ENCODE assay signal across 8 mouse cellular contexts in the genomic region with DNA sequence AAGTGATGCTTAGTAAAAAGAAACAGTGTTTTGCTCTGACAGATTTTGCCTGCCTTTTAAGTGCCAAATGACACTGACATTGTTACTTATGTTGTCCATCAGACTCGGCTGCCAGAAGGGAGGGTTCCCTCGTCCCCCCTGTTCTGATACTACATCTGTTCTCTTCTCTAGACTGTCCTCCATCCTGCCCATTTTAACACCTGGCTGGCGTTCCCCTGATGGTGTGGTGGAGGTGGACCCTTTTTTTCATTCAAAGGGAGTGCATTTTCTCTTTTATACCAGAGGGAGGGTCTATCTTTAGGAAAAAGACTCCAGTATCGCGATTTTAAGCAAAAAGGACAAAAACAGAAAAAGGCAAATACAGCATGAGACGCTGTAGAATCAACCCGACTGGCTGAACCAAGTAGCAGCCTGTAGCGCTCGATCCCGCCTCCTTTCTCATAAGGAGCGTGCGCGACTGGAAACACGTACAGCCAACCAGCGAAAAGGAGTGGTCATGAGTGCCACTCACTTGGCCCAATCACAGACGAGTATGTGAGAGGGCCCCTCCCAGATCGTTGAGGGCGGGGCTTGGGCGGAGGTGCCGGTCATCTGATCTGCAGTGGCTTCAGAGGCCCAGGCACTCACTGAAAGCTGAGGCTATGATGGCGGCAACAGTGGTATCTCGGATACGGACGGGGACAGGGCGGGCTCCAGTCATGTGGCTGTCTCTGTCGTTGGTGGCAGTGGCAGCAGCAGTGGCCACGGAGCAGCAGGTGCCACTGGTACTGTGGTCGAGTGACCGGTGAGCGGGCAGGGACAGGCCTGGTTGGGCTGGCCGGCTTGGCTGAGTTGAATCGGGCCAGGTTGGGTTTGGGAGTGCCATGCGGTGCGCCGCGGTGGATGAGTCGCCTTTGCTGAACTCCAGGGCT. TPM values are rescaled to one million over a fixed set of nuclear protein-coding genes. Genes with fewer than 3 reads are reported as not detected.
DNase-seq lines count a peak whose midpoint lies in the region; ATAC-seq and TF ChIP-seq lines count a peak whose summit lies in the region.

Atp6ap1 (plus strand) TSS at position 560 of the 911 bp plus-strand sequence.

- H3K4me2 ChIP-seq in heart, embryonic 14.5 days (ENCODE audit: low read length) = peak within 1 kb of the TSS; percentile 73
- peak within 1 kb of the TSS; percentile 82 for H3K4me2 ChIP-seq in liver, embryonic 14.5 days (ENCODE audit: low read depth)
- H3K4me2 ChIP-seq in neural tube, embryonic 11.5 days (ENCODE audit: low read depth) = peak within 1 kb of the TSS; percentile 66
- H3K4me2 ChIP-seq in stomach, postnatal 0 days (replicated peaks; ENCODE audit: low read depth) = peak within 1 kb of the TSS; percentile 55

- no peaks in the 10 kb centered on the region for H3K27me3 ChIP-seq in heart, embryonic 14.5 days (ENCODE audit: control insufficient read depth, insufficient read depth, low read length)
- no peaks in the 10 kb centered on the region for H3K27me3 ChIP-seq in liver, embryonic 14.5 days (ENCODE audit: control insufficient read depth, insufficient read depth, low read length)
- no peaks in the 10 kb centered on the region for H3K27me3 ChIP-seq in neural tube, embryonic 11.5 days (ENCODE audit: control insufficient read depth, insufficient read depth, low read length)
- no peaks in the 10 kb centered on the region for H3K27me3 ChIP-seq in stomach, postnatal 0 days (ENCODE audit: control insufficient read depth, insufficient read depth, low read length)

- H3K4me1 ChIP-seq in heart, embryonic 14.5 days (ENCODE audit: control insufficient read depth in 2 of 2, insufficient read depth in 2 of 2, low read length in 2 of 2) = no peaks in the 10 kb centered on the region
- peaks cover 0 to 13% of the 10 kb centered on the region in 2 experiments; a peak in 2 of 4 replicates for H3K4me1 ChIP-seq in liver, embryonic 14.5 days (replicated peaks; ENCODE audit: control insufficient read depth in 2 of 2, insufficient read depth in 2 of 2, low read length in 1 of 2)
- no peaks in the 10 kb centered on the region for H3K4me1 ChIP-seq in neural tube, embryonic 11.5 days (ENCODE audit: control insufficient read depth, insufficient read depth, low read length)
- H3K4me1 ChIP-seq in stomach, postnatal 0 days (replicated peaks; ENCODE audit: control insufficient read depth, insufficient read depth) = no peaks in the 10 kb centered on the region

- 16% methylated on average over 36 of the region's 37 CpGs for WGBS in heart, embryonic 14.5 days
- 7% methylated on average over 37 of the region's 37 CpGs for WGBS in liver, embryonic 14.5 days (ENCODE audit: insufficient replicate concordance)
- WGBS in neural tube, embryonic 11.5 days = 14% methylated on average over 37 of the region's 37 CpGs
- WGBS in stomach, postnatal 0 days = 11% methylated on average over 28 of the region's 37 CpGs

- TF ChIP-seq EP300 in liver, embryonic 14.5 days (IDR thresholded peaks at IDR 0.05; ENCODE audit: low read depth) = no peak
- no peak for TF ChIP-seq EP300 in stomach, postnatal 0 days (optimal IDR thresholded peaks at IDR 0.05)

- H3K27ac ChIP-seq in heart, embryonic 14.5 days (replicated peaks in 1 of 2; ENCODE audit: control insufficient read depth in 1 of 2, insufficient read depth in 1 of 2, low read depth in 2 of 2, low read length in 2 of 2) = peak within 1 kb of the TSS; percentile 57 to 58
- H3K27ac ChIP-seq in liver, embryonic 14.5 days = peak within 1 kb of the TSS; percentile 70
- no peak within 1 kb of the TSS for H3K27ac ChIP-seq in neural tube, embryonic 11.5 days (ENCODE audit: low read depth, low read length)
- H3K27ac ChIP-seq in stomach, postnatal 0 days (replicated peaks) = peak within 1 kb of the TSS; percentile 73

- H3K4me3 ChIP-seq in heart, embryonic 14.5 days (ENCODE audit: control insufficient read depth in 1 of 2, insufficient read depth in 1 of 2, low read depth in 1 of 2, low read length in 2 of 2) = peak within 1 kb of the TSS; percentile 61 to 88
- H3K4me3 ChIP-seq in liver, embryonic 14.5 days (ENCODE audit: insufficient read depth in 1 of 2, low read depth in 2 of 2, low read length in 2 of 2) = peak within 1 kb of the TSS; percentile 75 to 78
- peak within 1 kb of the TSS; percentile 60 for H3K4me3 ChIP-seq in neural tube, embryonic 11.5 days (ENCODE audit: low read depth, low read length)
- H3K4me3 ChIP-seq in stomach, postnatal 0 days (ENCODE audit: low read depth, low read length) = peak within 1 kb of the TSS; percentile 56

- peak within 1 kb of the TSS; percentile 81 for H3K9ac ChIP-seq in heart, embryonic 14.5 days (ENCODE audit: low read length)
- peak within 1 kb of the TSS; percentile 85 for H3K9ac ChIP-seq in liver, embryonic 14.5 days (replicated peaks)
- peak within 1 kb of the TSS; percentile 70 for H3K9ac ChIP-seq in neural tube, embryonic 11.5 days (ENCODE audit: low read length)
- H3K9ac ChIP-seq in stomach, postnatal 0 days (ENCODE audit: low read length) = peak within 1 kb of the TSS; percentile 77

- DNase-seq in c-Kit-negative CD71-positive TER-119-positive erythroid progenitor cells, embryonic 14.5 days (ENCODE audit: low read depth, low spot score) = peak; percentile 86
- peak; percentile 92 for DNase-seq in fibroblast of lung, adult 2 months (ENCODE audit: low read depth)
- DNase-seq in kidney, postnatal 25 days = peak; percentile 95 to 97
- DNase-seq in liver, embryonic 14.5 days (ENCODE audit: low read depth in 3 of 3, low spot score in 3 of 3) = peak; percentile 90
- peak; percentile 91 for DNase-seq in neural tube, embryonic 11.5 days (ENCODE audit: low spot score)
- peak; percentile 94 for DNase-seq in stomach, postnatal 0 days (ENCODE audit: low spot score)

- peaks cover 27% of the 10 kb centered on the region for H3K36me3 ChIP-seq in heart, embryonic 14.5 days (ENCODE audit: control insufficient read depth, insufficient read depth, low read length)
- H3K36me3 ChIP-seq in liver, embryonic 14.5 days (replicated peaks; ENCODE audit: control insufficient read depth, insufficient read depth, low read depth) = peaks cover 9% of the 10 kb centered on the region
- H3K36me3 ChIP-seq in neural tube, embryonic 11.5 days (ENCODE audit: control insufficient read depth, insufficient read depth, low read length) = no peaks in the 10 kb centered on the region
- H3K36me3 ChIP-seq in stomach, postnatal 0 days (ENCODE audit: control insufficient read depth, insufficient read depth, low read length) = no peaks in the 10 kb centered on the region

- no peaks in the 10 kb centered on the region for H3K9me3 ChIP-seq in heart, embryonic 14.5 days (ENCODE audit: control insufficient read depth, low read length)
- H3K9me3 ChIP-seq in liver, embryonic 14.5 days (ENCODE audit: control insufficient read depth, low read length) = no peaks in the 10 kb centered on the region
- no peaks in the 10 kb centered on the region for H3K9me3 ChIP-seq in neural tube, embryonic 11.5 days (ENCODE audit: control insufficient read depth, low read length)
- H3K9me3 ChIP-seq in stomach, postnatal 0 days (ENCODE audit: control insufficient read depth, low read length) = no peaks in the 10 kb centered on the region

- peak; percentile 99 for ATAC-seq in CD4-positive, CD25-positive, alpha-beta regulatory T cell, adult 4 months
- ATAC-seq in heart, embryonic 14.5 days (ENCODE audit: insufficient number of reproducible peaks, insufficient read depth, low FRiP score, low read depth) = peak; percentile 96
- peak; percentile 94 for ATAC-seq in liver, embryonic 14.5 days (ENCODE audit: insufficient read depth)
- ATAC-seq in neural tube, embryonic 11.5 days (ENCODE audit: insufficient read depth, low FRiP score, low TSS enrichment) = peak; percentile 99
- ATAC-seq in stomach, postnatal 0 days (ENCODE audit: low FRiP score, low TSS enrichment) = peak; percentile 98

- TF ChIP-seq CTCF in liver, embryonic 14.5 days (IDR thresholded peaks at IDR 0.05; ENCODE audit: low read depth) = no peak
- no peak for TF ChIP-seq CTCF in stomach, postnatal 0 days (IDR thresholded peaks at IDR 0.05; ENCODE audit: low read depth)

RNA-seq across cellular contexts. Expression of gene Atp6ap1, which starts in this region (rescaled TPM):
- 100 to 1,000 TPM; 165 to 225 TPM for polyA plus RNA-seq in CD4-positive, CD25-positive, alpha-beta regulatory T cell, adult 4 months (2017; shearing (Covaris generic))
- 110 and 118 TPM in 2 replicates for polyA plus RNA-seq in heart, embryonic 14.5 days (2014; fragmentation: Nextera tagmentation; extraction: Ambion mirVana)
- polyA plus RNA-seq in liver, embryonic 14.5 days (2012; rRNA removed) = 64.7 and 69.6 TPM in 2 replicates
- polyA plus RNA-seq in liver, embryonic 14.5 days (2014; fragmentation: Nextera tagmentation; extraction: Ambion mirVana) = 54.1 and 60.6 TPM in 2 replicates
- polyA plus RNA-seq in neural tube, embryonic 11.5 days (2014; fragmentation: Nextera tagmentation; extraction: Ambion mirVana) = 116 and 138 TPM in 2 replicates
- 106 and 107 TPM in 2 replicates for polyA plus RNA-seq in stomach, postnatal 0 days (2015; fragmentation: Nextera tagmentation; extraction: Ambion mirVana)
